Mouse (Mus musculus) heart, postnatal 25 days (tissue): ENCODE measurements at regions not wholly inside any gene's neighbourhood (a gene's known extent, or its start where the extent isn't known, plus 50 kb on each side); places are given as distances from the start of the nearest gene placed in this dataset.

Experiments
- DNase-seq: peaks from one replicate; pipeline ENCODE4 v3.0.0; 2022; ENCODE audit warnings: low spot score
- intact Hi-C: fragments of 180-260 bp; cut with DNase I; formaldehyde crosslinking; loops from one replicate; pipeline ENCODE4 v1.15.1; 2025

DNA sequence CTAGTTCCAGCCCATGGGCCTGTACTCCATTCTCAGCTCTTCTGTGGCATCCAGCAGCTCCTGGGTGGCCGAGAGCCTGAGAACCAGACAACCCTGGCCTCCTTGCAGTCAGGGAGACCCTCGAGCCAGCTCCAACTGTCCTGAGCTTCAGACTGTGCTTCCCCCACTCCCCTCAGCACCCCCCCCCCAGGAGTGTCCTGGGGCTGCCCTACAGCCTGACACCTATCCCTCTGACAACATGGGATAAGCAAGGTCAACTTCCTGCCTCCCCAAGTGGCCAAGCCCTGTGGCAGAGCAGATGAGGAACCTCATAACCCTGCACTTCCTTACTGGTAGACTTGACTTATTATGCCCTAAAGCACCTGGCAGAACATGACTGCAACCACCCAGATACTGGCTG is 823.1 kb upstream of the Tenm2 start:
- intact Hi-C loops, result no loop called here
- no peak for DNase-seq

DNA sequence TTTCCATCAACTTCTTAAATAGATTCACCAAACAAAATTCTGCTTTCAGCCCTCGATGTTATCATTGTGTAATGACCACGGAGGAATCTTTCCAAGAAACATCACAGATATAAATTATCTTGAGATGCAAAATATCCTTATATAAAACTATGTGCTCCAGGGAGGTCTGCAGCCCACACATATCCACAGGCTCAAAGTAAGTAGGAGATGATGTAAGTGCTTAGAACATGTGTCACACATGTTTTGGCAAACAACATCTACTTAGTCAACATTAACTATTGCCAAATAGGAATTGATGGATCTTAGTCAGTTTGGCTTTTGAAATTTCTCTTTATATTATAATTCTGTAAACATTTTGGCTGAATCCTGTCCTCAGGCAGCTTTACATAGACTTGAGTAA is 800.8 kb upstream of the Tenm2 start:
- intact Hi-C loops, result no loop called here
- no peak for DNase-seq

DNA sequence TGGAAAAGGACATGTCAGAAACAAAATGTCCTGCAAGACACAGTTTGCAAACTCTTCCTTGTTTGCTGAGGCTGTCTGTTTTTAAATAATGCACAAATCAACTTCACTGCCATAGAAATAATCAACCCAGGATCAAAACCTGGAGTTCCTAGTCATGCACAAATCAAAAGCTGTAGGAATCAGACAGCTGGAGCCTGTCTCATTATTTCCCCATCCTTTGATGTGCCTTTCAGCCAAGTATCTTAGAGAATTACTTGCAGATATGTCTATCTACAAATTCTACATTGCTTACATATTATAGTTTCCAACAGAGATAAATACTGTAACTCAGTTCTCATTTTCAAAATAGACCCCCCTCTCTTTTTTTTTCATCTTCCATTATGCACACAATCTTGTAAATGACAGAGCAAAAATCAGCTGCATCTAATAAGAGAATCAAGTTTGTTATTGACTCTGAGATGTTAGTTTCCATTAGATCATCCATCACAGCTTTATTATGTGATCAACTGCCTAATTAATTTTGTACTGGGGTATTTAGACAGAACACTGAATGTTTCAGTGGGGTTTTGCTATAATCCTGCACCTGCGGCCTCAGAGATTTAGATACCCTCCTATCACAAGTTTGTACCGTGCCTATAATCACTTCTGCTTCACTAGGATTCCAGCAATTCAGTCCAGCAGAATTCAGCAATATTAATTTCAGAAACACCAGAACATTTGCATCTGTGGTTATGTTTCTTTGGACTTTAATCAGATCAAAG is 798.9 kb upstream of the Tenm2 start:
- intact Hi-C loops, result no loop called here
- DNase-seq, result no peak

DNA sequence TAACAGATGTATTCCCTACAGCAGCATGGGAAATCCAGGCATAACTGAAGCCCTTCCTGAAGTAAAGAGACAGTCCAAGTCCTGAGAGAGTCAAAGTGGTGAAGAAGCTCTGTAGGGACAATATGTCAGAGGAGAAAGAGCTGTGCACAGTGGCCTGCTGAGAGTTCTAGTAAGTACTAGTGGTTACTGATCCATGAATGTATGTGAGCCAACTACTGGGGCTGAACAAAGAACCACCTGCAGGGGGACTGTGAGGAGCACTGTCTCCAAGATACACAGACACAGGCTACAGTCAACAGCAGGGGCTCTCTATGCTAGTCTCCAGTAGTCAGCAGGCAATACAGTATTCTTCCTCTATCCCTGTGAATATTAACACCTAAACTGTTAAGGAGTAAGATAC is 785.9 kb upstream of the Tenm2 start:
- no peak for DNase-seq
- intact Hi-C loops, result no loop called here

DNA sequence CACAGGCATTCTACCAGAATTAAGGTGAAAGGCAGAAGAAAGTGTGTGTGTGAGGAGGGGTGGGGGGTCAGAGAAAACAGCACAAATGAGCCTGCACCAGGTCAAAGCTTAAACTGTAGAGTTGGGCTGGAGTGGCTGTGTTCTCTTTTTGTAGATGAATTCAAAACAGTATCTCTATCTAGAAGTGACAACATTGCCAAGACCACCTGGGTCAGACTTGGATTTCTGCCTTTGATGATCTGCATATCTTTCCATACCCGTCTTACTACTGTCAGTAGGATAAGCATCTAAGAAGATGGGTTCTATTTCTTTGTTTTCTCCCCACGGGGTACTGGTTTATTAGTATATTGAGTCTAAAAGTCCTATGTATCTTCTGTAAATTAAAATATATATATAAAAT is 742.4 kb upstream of the Tenm2 start:
- intact Hi-C loops, result no loop called here
- DNase-seq, result no peak

DNA sequence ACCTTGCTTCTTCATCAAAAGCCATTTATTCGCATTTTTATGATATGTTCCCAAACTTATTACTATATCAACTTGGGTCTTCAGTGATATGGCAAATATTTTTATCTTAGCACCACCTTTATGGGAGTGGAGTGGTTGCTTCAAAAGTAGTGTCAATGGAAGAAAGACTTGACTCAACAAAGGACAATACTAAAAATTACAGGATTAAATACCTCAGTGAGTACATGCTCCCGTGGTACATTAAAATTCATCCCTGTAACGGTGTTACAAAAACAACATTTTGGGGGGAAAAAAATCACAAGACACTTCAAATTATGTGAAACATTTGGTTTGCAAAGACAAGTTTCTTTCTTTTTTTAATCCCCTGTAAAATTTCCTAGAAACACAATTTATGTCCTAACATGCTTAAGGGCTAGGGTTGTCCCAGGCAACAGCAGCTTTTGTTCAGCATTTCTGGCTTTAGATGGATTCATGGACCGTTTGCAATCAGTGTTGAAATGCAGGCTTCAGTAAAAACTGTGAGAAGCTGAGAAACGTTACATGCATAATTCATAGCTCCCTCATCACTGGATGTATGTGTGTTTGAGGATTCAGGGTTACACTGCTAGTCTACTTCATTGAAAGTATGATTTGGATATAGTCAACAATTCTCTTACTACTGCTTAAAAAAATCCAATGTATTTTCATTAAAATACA is 700.8 kb upstream of the Tenm2 start:
- intact Hi-C loops, result no loop called here

DNA sequence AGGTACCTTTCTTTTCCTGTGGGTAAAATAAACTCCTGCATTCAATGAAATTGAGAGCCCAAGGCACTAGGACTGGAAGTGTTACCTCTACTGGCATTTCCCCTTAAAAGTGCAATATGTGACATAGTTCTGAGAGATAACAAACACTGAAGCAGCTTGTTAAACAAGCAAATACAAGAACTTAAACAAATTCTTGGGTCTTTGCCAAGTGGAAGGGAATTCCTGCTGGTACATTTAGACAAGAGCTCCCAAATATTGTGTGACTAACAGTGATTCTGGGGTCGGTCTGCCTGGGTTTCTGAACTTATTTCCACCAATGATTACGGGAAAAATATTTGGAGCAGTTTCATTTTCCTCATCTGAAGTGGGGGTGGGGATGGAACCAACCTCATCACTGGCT is 677.4 kb upstream of the Tenm2 start:
- intact Hi-C loops, result no loop called here
- DNase-seq, result no peak

More for the DNA sequence above, 700.8 kb upstream of the Tenm2 start:
- no peak for DNase-seq

DNA sequence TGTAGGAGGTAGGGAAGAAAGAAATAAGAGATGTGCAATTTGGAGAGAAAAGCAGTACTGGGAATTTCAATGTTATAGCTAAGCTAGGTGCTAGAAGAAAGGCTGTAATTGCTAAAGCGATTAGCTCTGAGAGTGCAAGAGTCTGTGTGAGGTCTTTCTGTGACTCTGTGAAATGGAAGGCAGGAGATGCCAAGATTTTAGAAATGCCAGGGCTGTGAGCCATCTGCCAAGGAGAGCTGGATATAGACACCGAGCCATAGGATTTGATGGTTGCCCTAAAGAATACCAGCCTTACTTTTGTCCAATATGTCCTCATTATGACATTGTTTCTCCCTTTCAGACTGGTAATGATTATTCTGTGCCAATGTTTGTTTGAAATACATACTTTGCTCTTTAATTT is 669.2 kb upstream of the Tenm2 start:
- intact Hi-C loops, result no loop called here
- DNase-seq, result no peak

DNA sequence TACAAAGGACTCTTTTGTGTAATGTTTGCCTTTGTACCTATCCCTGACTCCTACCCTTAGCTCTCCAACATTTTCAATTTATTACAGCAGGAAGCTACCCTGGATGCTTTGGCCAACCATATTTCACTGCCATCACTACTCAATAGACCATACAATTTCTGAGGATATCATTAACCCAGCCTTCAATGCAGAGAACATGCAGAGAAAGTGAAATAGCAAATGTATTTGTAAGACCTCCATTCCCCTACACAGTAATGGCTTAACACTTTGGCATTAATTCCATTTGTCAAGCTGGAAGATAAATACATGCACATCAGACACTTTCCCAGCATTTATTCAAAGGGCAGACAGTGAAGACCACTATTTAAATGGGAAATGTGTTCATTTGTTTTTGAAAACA is 661.9 kb upstream of the Tenm2 start:
- no peak for DNase-seq
- intact Hi-C loops, result no loop called here

DNA sequence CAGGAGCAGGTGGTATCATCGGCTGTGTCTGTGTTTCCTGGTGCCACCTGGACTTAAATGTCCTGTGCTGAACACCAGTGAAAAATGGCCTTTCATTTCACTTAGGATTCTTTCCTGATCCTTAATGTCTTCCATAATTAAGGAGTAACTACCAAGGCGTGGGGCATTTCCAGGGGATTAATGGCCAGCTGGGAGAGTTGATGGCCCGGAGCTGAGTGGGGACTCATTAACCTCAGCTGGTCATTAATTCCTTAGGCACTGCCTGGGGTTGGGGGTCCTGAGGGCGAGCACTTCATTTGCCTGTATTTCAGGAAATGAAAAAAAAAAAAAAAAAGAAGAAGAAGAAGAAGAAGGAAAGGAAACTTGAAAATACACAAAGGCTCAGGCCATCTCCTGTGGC is 647.0 kb upstream of the Tenm2 start:
- no peak for DNase-seq
- intact Hi-C loops, result no loop called here

DNA sequence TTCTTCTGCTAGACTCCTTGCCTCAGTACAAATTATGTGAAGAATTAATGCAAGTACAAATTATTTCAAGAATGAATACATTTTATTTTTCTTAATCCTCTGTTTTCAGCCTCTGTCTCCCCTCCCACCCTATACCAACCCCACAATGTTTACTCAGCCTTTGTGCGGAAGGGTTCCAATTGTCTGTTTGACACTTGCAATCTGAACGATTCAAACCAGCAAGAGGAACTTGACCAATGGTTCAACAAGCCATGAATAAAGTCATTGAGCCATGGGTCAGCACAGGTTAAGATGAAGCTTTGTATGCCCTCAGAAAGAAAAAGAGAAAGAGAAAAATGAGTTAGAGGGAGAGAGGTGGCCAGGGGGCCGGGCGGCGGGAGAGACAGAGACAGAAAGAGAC is 601.5 kb upstream of the Tenm2 start:
- intact Hi-C loops, result no loop called here
- no peak for DNase-seq

DNA sequence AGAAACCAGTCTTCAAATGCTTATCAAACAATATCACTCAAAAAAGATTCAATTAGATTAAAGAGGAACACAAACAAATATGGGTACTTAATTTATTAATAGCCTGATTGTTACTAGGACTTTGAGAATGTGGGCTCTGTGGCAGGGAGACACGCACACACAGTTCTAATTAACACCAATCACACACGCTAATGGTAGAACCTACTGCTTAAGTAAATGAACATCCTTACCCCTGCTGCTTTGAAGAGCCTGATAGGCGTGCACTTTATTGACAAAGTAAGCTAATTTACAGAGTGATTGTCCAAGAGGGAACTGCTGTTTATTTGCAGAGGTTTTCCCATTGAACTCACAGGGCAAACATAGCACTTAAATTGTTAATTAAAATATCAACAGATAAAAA is 595.2 kb upstream of the Tenm2 start:
- no peak for DNase-seq
- intact Hi-C loops, result no loop called here

DNA sequence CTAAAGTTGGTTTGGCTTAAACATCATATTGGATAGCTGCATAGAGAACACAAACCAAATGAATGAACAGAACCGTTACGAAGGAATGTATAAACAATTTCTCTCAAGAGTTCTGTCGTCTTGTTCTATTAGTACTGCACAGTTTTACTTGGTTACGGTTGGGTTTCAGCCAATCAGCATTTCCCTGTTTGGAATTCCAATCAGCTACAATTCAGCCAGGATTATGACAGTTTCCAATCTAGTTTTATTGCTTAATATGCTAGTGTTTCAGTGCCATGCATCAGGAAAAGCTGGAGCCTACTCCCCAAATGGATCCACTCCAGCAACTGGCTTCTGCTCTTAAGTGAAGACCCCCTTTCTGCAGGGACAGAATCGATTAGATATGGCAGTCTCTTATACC is 571.0 kb upstream of the Tenm2 start:
- intact Hi-C loops, result no loop called here
- no peak for DNase-seq

DNA sequence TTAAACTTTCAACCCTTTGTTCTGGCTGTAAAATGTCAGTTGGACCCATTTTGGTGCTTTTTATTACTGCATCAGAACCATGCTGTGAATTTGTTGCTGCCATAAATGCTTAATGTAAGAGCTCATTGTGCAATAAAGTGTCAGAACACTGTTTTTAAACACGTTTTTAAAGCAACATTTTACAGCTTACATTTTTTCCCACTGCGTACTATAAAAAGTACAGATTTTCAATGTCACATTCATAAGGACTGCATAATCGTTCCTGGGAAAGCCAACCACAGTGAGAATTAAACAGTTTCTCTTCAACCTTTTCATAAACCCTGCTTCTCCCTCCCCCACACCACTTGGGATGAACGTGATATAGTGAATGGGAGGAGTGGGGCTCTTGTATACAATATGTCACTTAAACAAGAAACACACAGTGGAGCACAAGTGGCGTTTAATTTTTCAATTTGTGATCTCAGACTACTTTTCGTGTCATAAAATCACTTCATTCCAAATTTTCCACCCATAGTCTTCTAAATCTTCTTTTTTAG is 563.1 kb upstream of the Tenm2 start:
- intact Hi-C loops, result no loop called here
- no peak for DNase-seq

DNA sequence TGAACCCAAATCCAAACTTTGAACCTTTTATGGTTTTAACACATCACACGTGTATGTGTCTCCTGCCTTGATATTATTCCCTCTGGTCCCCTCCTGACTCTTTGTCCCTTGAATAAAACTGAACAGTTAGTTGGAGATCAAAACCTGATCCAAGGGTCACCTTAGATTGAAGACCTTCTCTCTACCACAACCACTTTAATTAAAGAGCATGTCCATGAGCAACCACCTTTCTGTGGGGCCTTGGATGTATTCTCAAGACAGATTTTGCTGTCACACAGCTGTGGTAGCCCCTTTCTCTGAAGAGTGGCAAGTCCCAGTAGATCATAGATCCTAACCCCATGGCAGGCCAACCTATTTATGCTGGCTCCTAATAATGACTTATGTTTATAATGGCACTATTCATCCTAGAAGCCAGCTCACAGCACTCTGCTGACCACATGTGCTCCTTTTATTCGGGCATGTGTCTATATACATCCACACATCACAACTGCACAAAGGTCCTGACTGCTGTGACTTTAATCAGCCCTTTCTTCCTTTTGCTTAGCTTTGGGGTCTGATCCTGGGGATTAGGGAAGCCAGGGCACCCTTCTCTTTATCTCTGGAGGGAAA is 536.8 kb upstream of the Tenm2 start:
- DNase-seq, result no peak
- intact Hi-C loops, result no loop called here

DNA sequence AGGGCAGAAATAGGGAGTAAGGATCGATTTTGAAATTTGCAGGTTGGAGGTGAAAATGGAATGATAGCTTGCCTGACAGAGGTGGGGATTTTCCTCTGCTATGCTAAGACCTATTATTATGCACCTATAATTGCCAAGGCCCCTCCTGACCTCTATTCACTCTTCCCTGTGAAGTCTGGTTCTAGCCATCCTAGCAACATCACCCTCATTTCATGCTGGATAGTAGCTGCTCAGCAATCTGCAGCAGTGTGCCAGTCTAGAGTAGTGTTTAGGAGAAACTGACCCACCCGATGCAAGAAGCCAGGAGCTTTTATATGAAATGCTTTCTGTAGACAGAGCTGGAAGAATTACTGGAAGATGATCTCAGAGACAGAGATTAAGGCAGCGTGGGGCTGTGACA is 535.1 kb upstream of the Tenm2 start:
- DNase-seq, result no peak
- intact Hi-C loops, result no loop called here

DNA sequence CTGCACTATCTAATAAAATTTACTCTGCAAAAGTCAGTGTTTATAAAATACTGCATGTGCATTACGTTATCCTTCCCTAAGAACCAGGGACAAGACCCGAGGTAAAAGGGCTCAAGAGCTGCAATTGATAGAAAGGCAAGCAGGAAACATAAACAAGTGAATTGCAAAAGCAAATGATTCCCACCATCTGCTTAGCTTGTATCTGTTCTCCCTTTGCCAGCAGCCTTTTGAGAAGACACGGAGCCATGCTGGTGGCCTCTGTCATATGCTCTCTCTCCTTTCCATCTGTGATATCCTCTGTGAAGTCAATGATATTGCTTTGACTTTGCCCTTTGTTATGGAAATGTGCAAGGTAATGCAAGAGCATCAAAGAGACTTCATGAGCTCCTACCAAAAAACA is 532.4 kb upstream of the Tenm2 start:
- DNase-seq, result no peak
- intact Hi-C loops, result no loop called here

DNA sequence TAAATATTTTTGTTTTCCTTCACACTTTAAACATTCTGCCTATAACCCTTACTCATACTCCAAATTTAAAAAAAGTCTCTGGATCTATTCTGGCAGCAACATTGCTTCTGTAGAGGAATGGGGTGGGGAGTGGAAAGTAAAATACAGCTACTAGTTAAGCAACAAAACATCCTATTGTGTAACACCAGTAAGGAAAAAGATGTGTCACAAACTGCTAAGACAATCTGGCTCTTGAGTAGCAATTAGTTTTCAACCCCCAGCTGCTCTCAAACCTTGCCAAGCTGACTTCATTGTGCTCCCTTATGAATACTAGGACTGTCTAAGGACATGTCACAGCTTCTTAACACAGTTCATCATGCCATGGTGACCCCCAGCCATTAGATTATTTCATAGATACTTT is 500.2 kb upstream of the Tenm2 start:
- intact Hi-C loops, result no loop called here
- no peak for DNase-seq

DNA sequence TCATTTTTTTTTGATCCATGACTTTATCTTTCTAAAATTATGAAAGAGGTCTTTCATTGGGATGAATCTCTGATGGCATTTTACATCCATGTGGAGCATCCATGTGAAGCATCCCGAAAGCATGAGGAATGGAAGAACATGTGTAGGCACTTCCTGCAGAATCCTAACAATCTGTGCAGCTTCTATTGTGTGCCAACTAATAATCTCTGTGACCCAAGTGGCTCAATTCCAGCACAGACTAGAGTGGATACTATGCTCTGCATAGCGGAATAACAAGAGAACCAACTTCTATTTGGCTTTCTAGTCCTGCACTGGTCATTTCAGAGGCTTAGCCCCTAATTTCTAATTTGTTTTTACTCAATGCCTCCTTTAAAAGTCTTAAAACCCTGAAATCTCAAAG is 499.7 kb upstream of the Tenm2 start:
- intact Hi-C loops, result no loop called here
- DNase-seq, result no peak

DNA sequence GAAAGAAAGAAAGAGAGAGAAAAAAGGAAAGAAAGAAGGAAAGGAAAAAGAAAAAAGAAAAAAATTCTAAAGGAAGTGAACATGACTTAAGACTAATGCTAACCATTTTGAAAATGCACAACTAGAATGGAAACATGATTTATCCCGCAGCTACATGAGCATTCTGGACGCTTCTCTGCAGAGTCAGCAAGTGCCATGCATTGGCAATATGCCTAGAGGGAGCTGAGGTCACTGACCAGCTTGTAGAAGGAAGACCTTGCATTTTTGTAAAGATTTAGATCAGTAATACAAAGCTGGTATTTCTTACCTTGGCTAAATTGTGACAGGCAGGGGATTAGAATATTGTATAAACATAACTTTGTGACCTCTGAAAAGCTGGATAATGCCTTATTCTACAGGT is 461.2 kb upstream of the Tenm2 start:
- DNase-seq, result no peak

DNA sequence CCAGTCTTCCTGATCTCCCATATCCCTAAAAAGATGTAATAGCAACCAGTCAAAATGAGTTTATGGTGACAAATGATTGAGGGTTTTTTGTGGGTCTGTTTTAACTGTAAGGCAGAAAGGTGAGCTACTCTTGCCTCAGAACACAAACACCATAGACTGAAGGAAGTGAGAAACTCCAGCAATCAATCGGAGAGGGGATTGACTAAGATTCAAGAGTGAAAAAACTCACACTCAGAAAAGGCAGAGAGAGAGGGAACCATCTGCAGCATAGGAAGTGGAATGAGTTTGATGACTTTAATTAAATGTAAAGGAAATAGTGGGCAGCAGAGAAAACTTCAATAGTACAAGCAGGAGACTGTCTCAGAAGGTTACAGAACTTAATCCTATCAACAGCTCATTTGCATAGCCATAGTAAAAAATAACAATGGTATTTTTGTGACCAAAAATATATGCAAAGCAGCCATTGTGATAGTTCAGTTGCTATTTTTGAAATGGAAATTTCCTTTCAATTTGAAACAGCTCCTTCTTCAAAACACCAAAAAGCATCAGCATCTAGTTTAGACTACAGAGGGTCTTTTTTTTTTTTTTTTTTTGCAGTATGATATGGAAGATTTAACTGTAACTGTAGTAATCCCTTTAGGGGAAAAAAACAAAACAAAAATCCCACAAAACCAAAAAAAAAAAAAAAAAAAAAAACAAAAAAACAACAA is 442.9 kb upstream of the Tenm2 start:
- no peak for DNase-seq
- intact Hi-C loops, result no loop called here

More for the DNA sequence above, 461.2 kb upstream of the Tenm2 start:
- intact Hi-C loops, result no loop called here
